Mouse (Mus musculus) spleen, adult 2 months (tissue): ENCODE measurements at regions not wholly inside any gene's neighbourhood (a gene's known extent, or its start where the extent isn't known, plus 50 kb on each side); places are given as distances from the start of the nearest gene placed in this dataset.

ENCODE experiments used
- DNase-seq, 2 experiments: peaks; one replicate each; pipeline versions ENCODE4 v3.0.0 to v3.0.0-alpha.2; 2012 to 2021; ENCODE audit warnings: low spot score in 2 of 2, low read depth in 1 of 2
- H3K27ac ChIP-seq: fragments of 200-500 bp; 2 replicates; pipeline ENCODE4 v1.5.1; 2012; ENCODE audit warnings: low read length, inconsistent platforms; ENCODE audit not compliant: insufficient read depth
- H3K27me3 ChIP-seq: fragments of 200-500 bp; 2 replicates; pipeline ENCODE4 v1.6.1; 2012; ENCODE audit warnings: mild to moderate bottlenecking, moderate library complexity, low read length, inconsistent platforms; ENCODE audit not compliant: control insufficient read depth, insufficient read depth
- H3K36me3 ChIP-seq: fragments of 200-500 bp; 2 replicates; pipeline ENCODE4 v1.6.1; 2012; ENCODE audit warnings: mild to moderate bottlenecking, low read length, inconsistent platforms; ENCODE audit not compliant: control insufficient read depth, insufficient read depth
- H3K4me1 ChIP-seq: fragments of 200-500 bp; 2 replicates; pipeline ENCODE4 v1.6.1; 2011; ENCODE audit warnings: inconsistent platforms; ENCODE audit not compliant: control insufficient read depth, insufficient read depth, insufficient read length
- H3K4me3 ChIP-seq: fragments of 200-500 bp; 2 replicates; pipeline ENCODE4 v1.5.1; 2011; ENCODE audit warnings: mild to moderate bottlenecking, inconsistent platforms; ENCODE audit not compliant: insufficient read depth, insufficient read length; ENCODE audit errors: extremely low read depth
- CTCF ChIP-seq: fragments of 200-500 bp; IDR thresholded peaks from 2 replicates; pipeline ENCODE4 v1.5.1; 2011; ENCODE audit warnings: mild to moderate bottlenecking, inconsistent platforms; ENCODE audit not compliant: insufficient read depth, insufficient read length, insufficient replicate concordance; ENCODE audit errors: extremely low read depth
- POLR2A ChIP-seq: fragments of 200-500 bp; IDR thresholded peaks from 2 replicates; pipeline ENCODE4 v1.6.1; 2011; ENCODE audit warnings: low read depth, low read length, inconsistent platforms
- WGBS: fragments of 180-500 bp; shearing (Covaris S2); methylation state at CpG from one replicate; pipeline ENCODE4 v1.1.7; 2018; 5-methylcytosine and 5-hydroxymethylcytosine counted together

DNA sequence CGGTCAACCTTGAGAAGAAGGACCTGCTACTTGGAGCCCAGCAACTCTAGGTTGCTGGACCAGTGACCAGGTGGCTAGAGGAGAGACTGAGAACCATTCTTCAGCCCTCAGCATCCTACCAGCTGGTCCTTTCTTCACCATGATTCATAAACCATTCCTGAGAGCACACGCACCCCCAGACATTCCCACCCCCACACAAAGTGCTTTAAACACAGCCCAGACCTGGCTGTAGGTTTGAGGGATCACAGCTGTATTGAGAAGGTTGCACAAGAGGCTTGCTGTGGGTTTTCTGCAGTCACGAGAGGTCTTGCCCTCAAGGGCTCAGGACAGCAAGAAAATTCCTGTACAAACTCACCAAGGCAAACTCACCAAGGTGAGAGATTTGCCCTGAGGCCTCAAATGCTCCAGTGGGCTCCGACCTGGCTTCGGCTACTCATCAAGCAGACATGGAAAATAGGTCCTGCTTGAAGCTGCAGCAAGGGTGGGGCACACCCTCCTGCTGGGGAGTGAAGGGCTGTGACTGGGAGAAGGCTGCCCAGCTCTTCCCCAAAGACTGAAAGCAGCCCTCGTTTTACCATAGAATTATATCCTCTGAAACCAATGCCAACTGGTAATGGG is 161.9 kb upstream of the Lnx1 start:
- no peak overlapping the region for H3K4me3 ChIP-seq
- H3K27ac ChIP-seq = no peak overlapping the region
- H3K36me3 ChIP-seq = no peaks in the 10 kb centered on the region
- H3K4me1 ChIP-seq = no peaks in the 10 kb centered on the region
- no peaks in the 10 kb centered on the region for H3K27me3 ChIP-seq
- WGBS = 81% methylated on average over 6 of the region's 6 CpGs
- no peak for TF ChIP-seq CTCF
- no peak for TF ChIP-seq POLR2A
- DNase-seq = no peak

GRCm38 (mm10) chr5:74861297-74861696 is 158.6 kb upstream of the Lnx1 start:
- WGBS = 58% methylated on average over 2 of the region's 2 CpGs
- H3K27ac ChIP-seq = no peak overlapping the region
- no peaks in the 10 kb centered on the region for H3K4me1 ChIP-seq
- no peak for TF ChIP-seq CTCF
- no peak for TF ChIP-seq POLR2A
- H3K4me3 ChIP-seq = no peak overlapping the region
- no peak for DNase-seq
- H3K27me3 ChIP-seq = no peaks in the 10 kb centered on the region
- no peaks in the 10 kb centered on the region for H3K36me3 ChIP-seq

- Histone ChIP-seq H3K27me3 (no peaks in the 10 kb centered on the region), H3K4me3 (no peak overlapping the region), H3K27ac (no peak overlapping the region), H3K4me1 (no peaks in the 10 kb centered on the region), H3K36me3 (no peaks in the 10 kb centered on the region)
- TF ChIP-seq CTCF (no peak), POLR2A (no peak)
- WGBS = 70% methylated on average over 5 of the region's 5 CpGs
- no peak for DNase-seq
These were observed 155.1 kb upstream of the Lnx1 start for GRCm38 (mm10) chr5:74857861-74858260.

DNA sequence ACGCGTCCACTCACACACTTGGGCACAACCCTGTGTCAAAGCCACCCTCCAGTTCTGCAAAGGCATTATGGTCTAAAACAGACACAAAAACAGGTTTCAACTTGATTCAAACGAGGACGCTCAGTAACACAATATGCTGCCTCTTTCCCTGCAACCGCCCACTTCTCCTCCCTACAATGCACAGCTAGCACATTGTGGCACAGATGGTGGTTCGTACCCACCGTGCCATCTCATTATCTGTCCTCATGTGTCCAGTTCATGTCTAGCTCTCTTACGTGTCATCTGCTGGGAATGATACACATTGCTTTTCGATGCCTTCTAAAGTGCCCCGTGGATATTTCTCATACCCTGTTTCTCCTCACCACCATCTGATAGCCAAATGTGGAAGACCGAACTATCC is 154.4 kb upstream of the Lnx1 start:
- 90% methylated on average over 11 of the region's 11 CpGs for WGBS
- no peak for TF ChIP-seq CTCF
- TF ChIP-seq POLR2A = no peak
- DNase-seq = no peak
- no peaks in the 10 kb centered on the region for H3K36me3 ChIP-seq
- H3K27me3 ChIP-seq = no peaks in the 10 kb centered on the region
- H3K27ac ChIP-seq = no peak overlapping the region
- H3K4me3 ChIP-seq = no peak overlapping the region
- no peaks in the 10 kb centered on the region for H3K4me1 ChIP-seq

GRCm38 (mm10) chr5:74847824-74848223 is 145.1 kb upstream of the Lnx1 start:
- no peak overlapping the region for H3K4me3 ChIP-seq
- WGBS = 77% methylated on average over 6 of the region's 6 CpGs
- no peak overlapping the region for H3K27ac ChIP-seq
- no peak for DNase-seq
- no peaks in the 10 kb centered on the region for H3K27me3 ChIP-seq
- H3K4me1 ChIP-seq = no peaks in the 10 kb centered on the region
- TF ChIP-seq POLR2A = no peak
- TF ChIP-seq CTCF = no peak
- H3K36me3 ChIP-seq = no peaks in the 10 kb centered on the region

DNA sequence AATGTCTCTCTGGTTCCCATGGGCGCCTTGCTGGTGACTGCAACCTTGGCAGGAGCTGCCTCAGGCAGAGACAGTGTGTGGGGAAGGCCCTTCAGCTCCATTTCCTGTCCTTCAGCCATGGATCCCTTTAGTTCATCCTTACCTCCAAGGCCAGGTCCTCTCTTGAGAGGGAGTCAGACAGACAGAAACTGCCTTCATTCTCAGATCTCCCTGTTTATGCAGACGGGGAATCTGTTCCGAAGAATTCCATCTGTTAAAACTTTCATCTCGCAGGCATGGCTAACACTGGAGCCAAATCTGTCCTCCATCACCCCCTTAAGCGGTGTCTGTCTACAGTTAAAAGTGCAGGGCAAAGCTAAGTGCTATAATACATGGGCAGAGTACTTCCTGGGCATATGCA is 144.0 kb upstream of the Lnx1 start:
- Histone ChIP-seq H3K4me1 (no peaks in the 10 kb centered on the region), H3K36me3 (no peaks in the 10 kb centered on the region), H3K4me3 (no peak overlapping the region), H3K27ac (no peak overlapping the region), H3K27me3 (no peaks in the 10 kb centered on the region)
- TF ChIP-seq POLR2A = no peak
- TF ChIP-seq CTCF = no peak
- WGBS = 88% methylated on average over 5 of the region's 5 CpGs
- DNase-seq = no peak

DNA sequence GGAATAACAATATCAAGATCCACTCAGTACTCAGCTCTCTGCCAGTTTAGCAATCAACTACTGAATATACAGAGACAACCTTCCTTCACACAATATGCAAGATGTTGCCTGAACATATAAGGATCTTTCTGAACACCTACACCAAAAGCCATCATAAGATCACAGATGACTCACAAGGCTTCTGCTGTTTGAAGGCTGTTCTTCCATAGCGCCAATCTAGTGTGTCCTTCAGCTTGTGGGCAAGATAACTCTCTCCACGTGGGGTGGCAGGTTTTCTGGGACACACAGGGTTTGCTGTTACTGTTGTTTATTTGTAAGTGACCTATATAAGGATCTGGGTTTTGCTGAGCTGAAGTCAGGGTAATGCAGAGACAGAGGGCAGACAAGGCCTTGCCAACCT is 131.7 kb upstream of the Lnx1 start:
- Histone ChIP-seq H3K4me3 (no peak overlapping the region), H3K4me1 (no peaks in the 10 kb centered on the region), H3K36me3 (no peaks in the 10 kb centered on the region), H3K27me3 (no peaks in the 10 kb centered on the region), H3K27ac (no peak overlapping the region)
- WGBS = 89% methylated on average over 2 of the region's 2 CpGs
- DNase-seq = no peak
- TF ChIP-seq POLR2A = no peak
- no peak for TF ChIP-seq CTCF
